Mouse (Mus musculus): Measurements from ENCODE around the gene 4930470P17Rik.

The 4930470P17Rik gene

DNA sequence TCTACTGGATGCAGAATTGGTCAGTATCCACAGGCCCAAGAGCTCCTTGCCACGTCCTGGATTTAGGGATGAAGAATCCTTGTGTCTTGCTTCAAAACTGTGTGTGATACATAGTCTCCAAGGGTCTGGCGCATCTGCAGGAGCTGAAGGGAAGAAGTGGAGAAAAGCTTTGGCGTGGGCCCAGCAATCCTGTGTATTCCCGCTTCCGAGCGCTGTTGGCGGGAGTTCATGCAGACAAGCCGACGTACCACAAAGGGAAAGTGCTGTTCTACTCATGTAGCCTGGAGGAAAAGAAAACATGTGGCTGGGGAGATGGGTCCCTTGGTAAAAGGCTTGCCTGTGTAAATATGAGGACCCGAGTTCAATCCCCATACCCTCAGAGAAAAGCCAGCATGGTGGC, 22.3 kb downstream of the 4930470P17Rik start:
- DNase-seq (ENCODE audit: extremely low read depth, low read depth), result no peak

GRCm38 (mm10) chr2:170578588-170578987, 23.2 kb downstream of the 4930470P17Rik start:
- DNase-seq (ENCODE audit: extremely low read depth, low read depth), result no peak

DNA sequence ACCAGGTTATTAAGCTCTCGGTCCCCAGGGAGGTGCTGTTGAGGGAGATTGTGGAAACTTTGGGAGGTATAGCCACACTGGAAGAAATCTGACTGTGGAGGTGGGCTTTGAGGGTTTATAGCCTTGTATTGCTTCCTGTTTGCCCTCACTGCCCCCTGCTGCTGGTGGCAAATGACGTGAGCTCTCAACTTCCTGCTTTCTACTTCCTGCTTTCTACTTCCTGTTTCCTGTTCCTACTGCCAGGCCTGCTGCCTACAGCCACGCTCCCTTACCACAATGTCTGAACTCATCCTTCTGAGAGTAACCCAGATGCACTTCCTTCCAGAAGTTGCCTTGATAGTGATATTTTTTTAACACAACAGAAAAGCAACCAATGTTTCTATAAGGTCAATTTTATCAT, 24.3 kb downstream of the 4930470P17Rik start:
- no peak for DNase-seq (ENCODE audit: extremely low read depth, low read depth)

DNA sequence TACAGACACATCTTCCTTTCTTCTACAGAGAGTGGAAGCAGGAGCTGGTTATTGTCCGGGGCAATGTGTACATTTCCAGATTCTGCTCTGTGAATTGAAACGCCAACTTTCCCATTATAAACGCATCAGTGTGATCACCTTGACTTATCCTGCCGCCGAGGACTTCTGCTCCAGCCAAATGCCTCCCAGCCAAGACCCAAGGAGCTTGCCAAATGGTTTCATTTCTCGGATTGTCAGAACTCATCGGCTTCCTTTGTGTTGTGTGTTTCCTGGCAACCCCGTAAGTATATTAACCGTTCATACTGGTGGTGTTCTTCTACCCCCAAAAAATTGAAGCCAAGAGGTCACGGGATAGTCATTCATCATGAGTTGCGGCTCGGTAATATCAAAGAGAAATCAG, 25.7 kb downstream of the 4930470P17Rik start:
- DNase-seq (ENCODE audit: extremely low read depth, low read depth), result no peak

- DNase-seq (ENCODE audit: extremely low read depth, low read depth), result no peak
Observed at GRCm38 (mm10) chr2:170564995-170565394, 36.8 kb downstream of the 4930470P17Rik start.

- DNase-seq (ENCODE audit: extremely low read depth, low read depth), result no peak
Observed at GRCm38 (mm10) chr2:170563956-170564855, 37.6 kb downstream of the 4930470P17Rik start.

DNA sequence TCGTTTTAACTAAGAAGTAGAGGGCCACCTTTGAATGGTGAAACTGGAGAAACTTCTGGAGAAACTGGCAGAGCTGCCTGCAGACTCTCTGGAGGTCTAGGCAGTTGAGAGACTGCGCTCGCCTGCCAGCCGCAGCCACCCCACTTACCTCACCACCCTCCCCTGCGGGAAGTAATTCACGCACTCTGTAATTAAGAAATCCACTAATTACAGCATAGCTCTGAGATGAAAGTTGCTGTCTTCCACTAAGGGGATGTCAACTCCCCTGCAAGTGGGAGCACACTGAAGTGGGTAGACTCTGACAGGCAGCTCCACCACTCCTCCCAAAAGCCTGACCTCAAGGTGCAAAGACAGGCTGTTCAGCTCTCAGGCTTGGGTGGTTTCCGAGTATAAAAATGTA, 49.7 kb downstream of the 4930470P17Rik start:
- no peak for DNase-seq (ENCODE audit: extremely low read depth, low read depth)

DNA sequence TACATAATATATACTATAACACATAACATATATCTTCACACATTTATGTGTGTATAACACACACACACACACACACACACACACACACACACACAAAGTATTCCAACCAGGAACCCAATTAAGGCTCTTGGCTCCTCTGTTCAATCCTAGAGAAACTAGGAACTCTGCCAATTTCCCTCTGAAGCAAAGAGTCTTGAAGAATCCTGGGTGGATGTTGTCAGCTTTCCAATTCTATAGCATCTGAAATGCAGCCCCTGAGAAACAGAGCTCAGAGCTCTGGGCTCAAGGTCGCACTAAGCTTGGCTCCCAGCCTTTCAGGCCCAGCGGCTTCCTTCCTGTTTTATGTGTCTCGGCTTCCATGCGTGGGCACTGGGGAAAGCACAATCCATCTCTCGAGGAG, 51.6 kb downstream of the 4930470P17Rik start:
- DNase-seq (ENCODE audit: extremely low read depth, low read depth), result no peak

GRCm38 (mm10) chr2:170549146-170549545, 52.7 kb downstream of the 4930470P17Rik start:
- no peak for DNase-seq (ENCODE audit: extremely low read depth, low read depth)

DNA sequence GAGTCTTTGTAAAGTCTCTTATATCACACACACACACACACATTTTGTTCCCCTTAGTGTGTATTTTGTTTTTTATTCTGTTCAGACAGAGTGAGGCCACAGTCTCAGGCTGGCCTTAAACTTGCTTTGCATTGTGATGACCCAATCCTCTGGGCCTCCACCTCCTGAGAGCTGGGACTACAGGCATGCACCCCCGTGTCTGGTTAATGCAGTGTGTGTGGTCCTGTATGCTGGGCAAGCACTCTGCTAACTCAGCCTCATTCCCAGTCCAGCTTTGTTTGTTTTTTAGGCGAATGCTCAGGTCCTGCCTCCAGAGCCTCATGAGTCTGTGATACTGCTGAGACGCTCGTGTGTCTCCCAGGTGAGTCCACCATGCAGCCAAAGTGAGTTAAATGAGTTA, 53.8 kb downstream of the 4930470P17Rik start:
- DNase-seq (ENCODE audit: extremely low read depth, low read depth), result no peak

DNA sequence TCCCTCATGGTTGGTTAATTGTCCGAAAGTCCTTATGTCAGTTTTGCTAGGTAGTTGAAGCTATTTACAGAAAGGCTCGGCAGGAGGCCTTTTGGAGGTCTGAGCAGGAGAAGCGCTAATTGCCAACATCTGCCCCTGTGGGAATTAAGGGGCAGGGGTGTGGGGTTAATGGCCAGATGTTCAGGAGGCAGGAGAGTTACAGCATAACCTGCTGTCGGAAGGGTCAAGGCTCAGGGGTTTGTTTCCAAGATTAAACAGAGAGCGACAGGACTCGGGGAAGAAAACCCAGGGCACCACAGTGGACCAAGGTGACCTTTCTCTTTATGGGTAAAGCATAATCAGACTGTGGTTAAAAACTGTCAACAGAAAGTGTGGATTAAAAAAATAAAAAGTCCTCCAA, 54.3 kb downstream of the 4930470P17Rik start:
- DNase-seq (ENCODE audit: extremely low read depth, low read depth), result no peak

DNA sequence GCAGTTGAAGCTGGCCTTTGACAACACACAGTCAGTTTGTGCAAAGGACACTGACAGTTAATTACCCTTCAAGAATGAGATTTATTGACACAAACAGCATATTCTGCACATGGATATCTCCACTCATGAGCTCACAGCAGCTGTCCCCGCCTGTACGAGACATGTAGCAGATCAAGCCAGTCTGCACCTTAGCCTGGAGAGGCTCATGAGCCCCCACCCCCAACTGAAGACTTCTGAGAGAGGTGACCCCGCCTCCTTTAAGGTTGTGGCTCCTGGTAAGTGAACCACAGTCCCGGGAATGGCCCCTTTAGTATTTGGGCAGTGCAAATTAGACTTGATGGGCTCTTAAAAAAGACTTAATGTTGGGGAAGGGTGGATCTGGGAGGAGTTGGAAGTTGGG, 56.1 kb downstream of the 4930470P17Rik start:
- no peak for DNase-seq (ENCODE audit: extremely low read depth, low read depth)

- no peak for DNase-seq (ENCODE audit: extremely low read depth, low read depth)
Observed at GRCm38 (mm10) chr2:170544950-170545349, 56.9 kb downstream of the 4930470P17Rik start.

DNA sequence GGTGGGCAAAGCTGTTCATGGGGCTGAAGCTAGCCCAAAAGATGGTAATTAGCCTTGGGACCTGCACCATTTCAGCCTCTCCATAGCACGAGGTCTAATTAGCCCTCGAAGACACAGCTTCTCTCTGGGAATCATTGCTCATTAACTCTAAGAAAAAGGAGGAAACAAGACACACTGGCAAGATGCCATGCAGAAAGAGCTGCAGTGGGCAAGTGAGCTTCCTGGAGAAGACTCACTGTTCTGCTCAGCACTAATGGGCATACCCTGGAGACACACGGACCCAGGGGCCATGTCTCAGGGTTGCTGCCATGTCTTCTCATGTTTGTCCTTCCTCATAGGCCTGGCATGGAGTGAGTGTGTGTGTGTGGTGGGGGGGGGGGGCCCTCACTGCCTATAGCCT, 57.7 kb downstream of the 4930470P17Rik start:
- DNase-seq (ENCODE audit: extremely low read depth, low read depth), result no peak

GRCm38 (mm10) chr2:170543625-170544024, 58.2 kb downstream of the 4930470P17Rik start:
- no peak for DNase-seq (ENCODE audit: extremely low read depth, low read depth)

- no peak for DNase-seq (ENCODE audit: extremely low read depth, low read depth)
Observed at GRCm38 (mm10) chr2:170539211-170539610, 62.6 kb downstream of the 4930470P17Rik start.

DNA sequence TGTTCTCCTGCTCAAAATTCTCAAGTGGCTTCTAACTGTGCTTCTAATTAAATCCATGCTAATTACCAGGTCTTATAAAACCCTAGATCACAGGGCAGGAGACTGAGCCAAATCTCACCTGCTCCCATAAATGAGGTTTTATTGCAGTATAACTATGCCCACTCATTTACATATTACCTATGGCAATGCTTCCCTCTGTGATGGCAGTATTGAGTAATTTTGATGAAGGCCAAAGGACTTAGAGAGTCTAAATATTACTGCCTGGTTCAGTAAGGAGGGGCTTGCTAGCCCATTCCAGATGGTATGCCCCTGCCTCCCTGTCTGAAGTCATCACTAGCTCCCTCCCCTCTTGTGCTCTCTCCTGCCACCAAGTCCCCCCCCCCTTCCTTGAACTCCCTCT, 66.0 kb downstream of the 4930470P17Rik start:
- DNase-seq (ENCODE audit: extremely low read depth, low read depth), result no peak

DNA sequence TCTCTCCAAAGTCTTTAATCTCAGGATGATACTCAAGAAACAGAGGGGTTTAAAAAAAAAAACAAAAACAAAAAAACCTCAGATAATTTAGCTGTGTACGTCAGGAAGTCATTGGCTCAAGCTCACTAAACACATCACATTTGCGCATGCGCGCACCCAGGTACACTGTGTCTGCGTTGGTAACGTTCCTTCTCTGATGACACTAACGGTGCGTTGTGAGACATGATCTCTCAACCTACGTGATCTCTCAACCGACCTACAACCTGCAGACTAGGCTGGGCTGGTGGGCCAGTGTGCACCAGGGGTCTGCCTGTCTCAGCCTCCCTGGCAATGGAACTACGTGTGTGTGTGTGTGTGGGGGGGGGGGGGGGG, 67.0 kb downstream of the 4930470P17Rik start:
- no peak for DNase-seq (ENCODE audit: extremely low read depth, low read depth)

- no peak for DNase-seq (ENCODE audit: extremely low read depth, low read depth)
Observed at GRCm38 (mm10) chr2:170534116-170534802, 67.6 kb downstream of the 4930470P17Rik start.

- DNase-seq (ENCODE audit: extremely low read depth, low read depth), result no peak
Observed at GRCm38 (mm10) chr2:170530256-170530655, 71.6 kb downstream of the 4930470P17Rik start.

DNA sequence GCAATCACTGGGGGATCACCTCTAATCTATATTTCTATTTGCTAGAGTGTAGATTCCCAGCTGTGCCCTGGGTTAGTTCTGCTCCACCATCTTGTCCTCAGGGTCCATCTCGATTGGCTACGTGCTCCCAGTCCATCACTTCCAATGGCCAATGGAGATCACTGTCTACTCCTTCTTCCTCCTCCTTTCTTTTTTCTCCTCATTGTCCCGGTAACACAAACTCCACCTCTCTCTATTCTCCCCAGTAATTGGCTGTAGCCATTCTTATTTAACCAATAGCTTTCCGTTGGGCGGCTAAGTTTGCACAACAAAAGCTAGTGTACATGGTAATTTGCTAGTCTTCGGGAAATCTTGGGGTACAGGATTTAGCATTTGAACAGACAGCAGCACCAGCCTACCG, 72.1 kb downstream of the 4930470P17Rik start:
- DNase-seq (ENCODE audit: extremely low read depth, low read depth), result no peak
